Mouse (Mus musculus): ENCODE data around the gene Fbxw16. TPM values are rescaled to one million over a fixed set of nuclear protein-coding genes. Genes with fewer than 3 reads are reported as not detected.
"Not testable (repeated sequence)": the region's sequence is repeated elsewhere in the genome, so short reads cannot be mapped to it uniquely, and the experiment has no call there.

Gene Fbxw16
- polyA plus RNA-seq (2015; fragmentation: Nextera tagmentation; extraction: Ambion mirVana): not detected in 2 replicates

DNA sequence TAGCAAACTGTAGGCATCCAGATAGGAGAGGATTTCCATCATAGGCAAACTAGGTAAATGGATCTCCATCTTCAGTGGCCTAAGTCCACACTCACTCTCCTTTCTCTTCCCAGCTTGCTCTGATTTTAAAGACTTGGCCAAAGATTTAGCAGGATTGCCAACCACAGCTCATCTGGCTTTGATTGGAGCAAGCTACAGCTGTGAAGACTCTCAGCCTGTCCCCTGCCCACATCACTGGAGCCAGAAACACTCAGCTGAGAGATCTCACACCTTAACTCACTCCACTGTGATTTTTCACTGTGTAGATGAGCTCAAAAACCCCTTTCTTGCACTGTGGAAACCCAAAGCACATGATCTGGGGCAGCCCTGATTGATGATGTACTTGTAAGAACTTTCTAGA lies at the start of gene Fbxw16:
TSS of gene Fbxw16 (minus strand) at position 101 of the 400 bp plus-strand sequence.
- no peaks in the 10 kb centered on the region for H3K36me3 ChIP-seq (replicated peaks)
- H3K27me3 ChIP-seq: no peaks in the 10 kb centered on the region
- H3K9me3 ChIP-seq (replicated peaks): no peaks in the 10 kb centered on the region
- H3K4me3 ChIP-seq (replicated peaks): no peak within 1 kb of the TSS
- no peaks in the 10 kb centered on the region for H3K4me1 ChIP-seq (replicated peaks)
- H3K27ac ChIP-seq (replicated peaks): no peak within 1 kb of the TSS
- no peak within 1 kb of the TSS for H3K4me2 ChIP-seq
- H3K9ac ChIP-seq: no peak within 1 kb of the TSS
- no peak for ATAC-seq (ENCODE audit: insufficient read depth)

DNA sequence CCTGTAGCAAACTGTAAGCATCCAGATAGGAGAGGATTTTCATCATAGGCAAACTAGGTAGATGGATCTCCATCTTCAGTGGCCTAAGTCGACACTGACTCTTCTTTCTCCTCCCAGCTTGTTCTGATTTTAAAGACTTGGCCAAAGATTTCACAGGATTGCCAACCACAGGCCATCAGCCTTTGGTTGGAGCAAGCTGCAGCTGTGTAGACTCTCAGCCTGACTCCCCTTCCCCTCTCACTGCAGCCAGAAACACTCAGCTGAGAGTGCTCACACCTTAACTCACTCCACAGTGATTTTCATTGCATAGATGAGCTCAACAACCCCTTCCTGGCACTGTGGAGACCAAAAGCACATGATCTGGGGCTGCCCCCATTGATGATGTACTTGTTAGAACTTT lies 46.8 kb upstream of the Fbxw16 start, which contains the start of gene Fbxw19:
TSS of gene Fbxw19 (minus strand) at position 101 of the 400 bp plus-strand sequence.
- WGBS (ENCODE audit: insufficient replicate concordance): 25% methylated on average over 1 of the region's 1 CpGs
- not testable (repeated sequence) for ATAC-seq (ENCODE audit: insufficient read depth); H3K27ac ChIP-seq (replicated peaks); H3K36me3 ChIP-seq (replicated peaks); H3K4me3 ChIP-seq (replicated peaks); H3K4me2 ChIP-seq; H3K27me3 ChIP-seq; H3K9ac ChIP-seq; H3K9me3 ChIP-seq (replicated peaks); H3K4me1 ChIP-seq (replicated peaks)

DNA sequence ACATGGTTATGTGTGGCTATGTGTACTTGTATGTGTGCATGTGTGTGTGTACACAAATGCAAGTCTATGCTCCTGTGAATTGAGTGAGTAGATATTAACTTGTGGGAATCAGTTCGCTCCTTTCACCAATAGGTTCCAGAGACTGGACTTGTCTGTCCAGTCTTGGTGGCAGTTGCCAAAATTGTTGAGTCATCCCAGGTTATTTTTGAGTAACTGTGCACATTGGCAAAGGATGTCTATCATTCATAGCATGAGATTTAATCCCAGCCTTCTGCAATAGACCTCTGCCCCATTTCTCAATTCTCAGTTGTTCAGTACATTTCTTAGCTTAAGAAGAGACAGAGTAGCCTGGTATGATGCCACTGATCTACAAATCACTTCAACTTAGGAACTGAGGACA lies 16.0 kb downstream of the Fbxw16 start:
- H3K4me3 ChIP-seq (replicated peaks): no peak overlapping the region
- H3K9me3 ChIP-seq (replicated peaks): no peaks in the 10 kb centered on the region
- H3K27ac ChIP-seq (replicated peaks): no peak overlapping the region
- H3K4me1 ChIP-seq (replicated peaks): no peaks in the 10 kb centered on the region
- no peak overlapping the region for H3K4me2 ChIP-seq
- no peaks in the 10 kb centered on the region for H3K27me3 ChIP-seq
- H3K36me3 ChIP-seq (replicated peaks): no peaks in the 10 kb centered on the region
- 31% methylated on average over 1 of the region's 1 CpGs for WGBS (ENCODE audit: insufficient replicate concordance)
- no peak overlapping the region for H3K9ac ChIP-seq
- ATAC-seq (ENCODE audit: insufficient read depth): no peak

DNA sequence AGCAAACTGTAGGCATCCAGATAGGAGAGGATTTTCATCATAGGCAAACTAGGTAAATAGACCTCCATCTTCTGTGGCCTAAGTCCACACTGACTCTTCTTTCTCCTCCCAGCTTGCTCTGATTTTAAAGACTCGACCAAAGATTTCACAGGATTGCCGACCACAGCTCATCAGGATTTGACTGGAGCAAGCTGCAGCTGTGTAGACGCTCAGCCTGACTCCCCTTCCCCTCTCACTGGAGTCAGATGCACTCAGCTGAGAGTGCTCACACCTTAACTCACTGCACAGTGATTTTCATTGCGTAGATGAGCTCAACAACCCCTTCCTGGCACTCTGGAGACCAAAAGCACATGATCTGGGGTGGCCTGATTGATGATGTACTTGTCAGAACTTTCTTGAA lies 44.7 kb downstream of the Fbxw16 start, which contains the start of gene Fbxw22:
TSS of gene Fbxw22 (minus strand) at position 101 of the 400 bp plus-strand sequence.
- 34% methylated on average over 4 of the region's 4 CpGs for WGBS (ENCODE audit: insufficient replicate concordance)
- H3K9me3 ChIP-seq (replicated peaks); ATAC-seq (ENCODE audit: insufficient read depth): not testable (repeated sequence)

More for the DNA sequence above, 44.7 kb downstream of the Fbxw16 start, which contains the start of gene Fbxw22:
- H3K9ac ChIP-seq; H3K4me2 ChIP-seq; H3K36me3 ChIP-seq (replicated peaks); H3K4me3 ChIP-seq (replicated peaks); H3K4me1 ChIP-seq (replicated peaks); H3K27ac ChIP-seq (replicated peaks); H3K27me3 ChIP-seq: not testable (repeated sequence)

Other genes with a start within 250 kb of the Fbxw16 start
- gene Fbxw20, start 214.4 kb downstream of the Fbxw16 start, polyA plus RNA-seq (2015; fragmentation: Nextera tagmentation; extraction: Ambion mirVana): not detected in 2 replicates
- not detected in 2 replicates for gene Fbxw14, start 161.5 kb downstream of the Fbxw16 start, polyA plus RNA-seq (2015; fragmentation: Nextera tagmentation; extraction: Ambion mirVana)
- not detected in 2 replicates for gene Fbxw28, start 109.5 kb downstream of the Fbxw16 start, polyA plus RNA-seq (2015; fragmentation: Nextera tagmentation; extraction: Ambion mirVana)
- not detected in 2 replicates for gene Fbxw22, start 44.8 kb downstream of the Fbxw16 start, polyA plus RNA-seq (2015; fragmentation: Nextera tagmentation; extraction: Ambion mirVana)
- gene Fbxw19, start 46.7 kb upstream of the Fbxw16 start, polyA plus RNA-seq (2015; fragmentation: Nextera tagmentation; extraction: Ambion mirVana): not detected in 2 replicates
- 0.09 TPM in 1 of 2 replicates, not detected in the other for gene Fbxw15, start 119.1 kb upstream of the Fbxw16 start, polyA plus RNA-seq (2015; fragmentation: Nextera tagmentation; extraction: Ambion mirVana)
- gene Fbxw24, start 176.9 kb upstream of the Fbxw16 start, polyA plus RNA-seq (2015; fragmentation: Nextera tagmentation; extraction: Ambion mirVana): not detected in 2 replicates
- gene Fbxw25, start 215.5 kb upstream of the Fbxw16 start, polyA plus RNA-seq (2015; fragmentation: Nextera tagmentation; extraction: Ambion mirVana): not detected in 2 replicates